Mouse (Mus musculus): ENCODE measurements around the gene Pagr1b.

DNA sequence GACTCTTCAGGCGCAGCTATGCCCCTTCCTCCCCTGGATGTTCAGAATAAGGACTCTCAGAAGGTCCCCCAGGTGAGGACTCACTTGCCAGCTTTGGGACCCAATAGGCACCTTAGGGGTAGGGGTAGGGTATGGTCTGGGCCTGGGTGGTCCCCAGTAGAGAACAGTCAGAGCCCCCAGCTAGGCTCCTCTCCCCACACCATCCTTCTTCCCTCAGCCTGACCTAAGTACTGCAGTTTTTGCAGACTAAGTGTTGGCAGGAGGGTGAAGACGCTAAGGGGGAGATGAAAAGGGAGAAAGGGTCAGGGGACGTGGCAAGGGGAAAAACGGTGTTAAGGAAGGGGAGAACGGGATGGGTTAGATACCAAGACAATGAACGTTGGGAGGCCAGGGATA is 1.7 kb upstream of the Pagr1b start:
- TF ChIP-seq CTCF (IDR thresholded peaks at IDR 0.05; ENCODE audit: control insufficient read depth, insufficient read depth, insufficient replicate concordance, low read depth, low read length) (no peak), POLR2A (IDR thresholded peaks at IDR 0.05; ENCODE audit: control insufficient read depth, low read depth, low read length) (no peak)
